Mouse (Mus musculus) embryonic facial prominence, embryonic 15.5 days (tissue): Measurements from ENCODE around the gene Gfi1. TPM values are rescaled to one million over a fixed set of nuclear protein-coding genes. Genes with fewer than 3 reads are reported as not detected.

ENCODE experiments used
- ATAC-seq: fragments of 200-750 bp; cut with Nextera tagmentation; 2 replicates; pipeline ENCODE4 v1.8.0; 2017; ENCODE audit warnings: low read depth, moderate TSS enrichment; ENCODE audit not compliant: insufficient number of reproducible peaks, low FRiP score, low TSS enrichment
- H3K27ac ChIP-seq: fragments of 300-500 bp; sonication (generic); replicated peaks from 2 replicates; pipeline ENCODE4 v1.5.1; 2015; ENCODE audit warnings: mild to moderate bottlenecking, inconsistent platforms
- H3K27me3 ChIP-seq: fragments of 300-500 bp; sonication (generic); 2 replicates; pipeline ENCODE4 v1.6.1; 2015; ENCODE audit warnings: inconsistent platforms
- H3K36me3 ChIP-seq: fragments of 300-500 bp; sonication (generic); 2 replicates; pipeline ENCODE4 v1.6.1; 2015; ENCODE audit warnings: mild to moderate bottlenecking, inconsistent platforms
- H3K4me1 ChIP-seq: fragments of 300-500 bp; sonication (generic); 2 replicates; pipeline ENCODE4 v1.6.1; 2015; ENCODE audit warnings: inconsistent platforms
- H3K4me2 ChIP-seq: fragments of 300-500 bp; sonication (generic); replicated peaks from 2 replicates; pipeline ENCODE4 v1.6.1; 2015; ENCODE audit warnings: mild to moderate bottlenecking, inconsistent platforms
- H3K4me3 ChIP-seq: fragments of 300-500 bp; sonication (generic); replicated peaks from 2 replicates; pipeline ENCODE4 v1.5.1; 2015; ENCODE audit warnings: mild to moderate bottlenecking, inconsistent platforms
- H3K9ac ChIP-seq: fragments of 300-500 bp; sonication (generic); 2 replicates; pipeline ENCODE4 v1.6.1; 2015; ENCODE audit warnings: inconsistent platforms
- H3K9me3 ChIP-seq: fragments of 300-500 bp; sonication (generic); replicated peaks from 2 replicates; pipeline ENCODE4 v1.6.1; 2016; ENCODE audit warnings: inconsistent platforms
- WGBS: fragments of 180-500 bp; shearing (Covaris S2); methylation state at CpG from one replicate; pipeline ENCODE4 v1.1.7; 2015; 5-methylcytosine and 5-hydroxymethylcytosine counted together
- polyA plus RNA-seq: library from polyadenylated mRNA; unstranded; fragments of >200 nt; fragmentation: Nextera tagmentation; extraction: Ambion mirVana; gene quantifications from 2 replicates; pipeline ENCODE4 v1.2.1, GENCODE M21; 2015

The Gfi1 gene
- 1.1 and 1.3 TPM in 2 replicates for polyA plus RNA-seq

GRCm38 (mm10) chr5:107725435-107726261 is at the start of gene Gfi1:
TSS of gene Gfi1 (minus strand) at chr5:107726036.
- peak within 1 kb of the TSS; percentile 46 for H3K4me2 ChIP-seq

DNA sequence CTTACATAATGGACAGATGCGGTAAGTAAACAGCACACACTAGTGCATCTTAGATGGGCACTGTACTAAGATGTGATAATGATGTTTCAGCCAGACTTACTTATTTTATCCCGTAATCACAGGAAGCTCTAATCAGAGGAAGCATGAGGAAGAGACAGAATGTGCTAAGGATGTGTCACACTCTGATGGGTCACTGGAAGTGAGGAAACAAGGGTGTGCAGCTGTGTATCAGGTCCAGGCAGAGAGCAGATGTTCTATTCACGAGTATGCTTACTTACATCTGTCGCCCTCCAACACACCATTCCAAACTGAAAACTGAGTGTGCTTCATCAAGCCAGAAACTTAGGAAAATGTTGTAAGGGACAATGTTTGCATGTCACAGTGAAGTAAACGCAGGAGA is 46.2 kb upstream of the Gfi1 start:
- Histone ChIP-seq H3K4me1 (no peaks in the 10 kb centered on the region), H3K9me3 (no peaks in the 10 kb centered on the region), H3K27ac (no peak overlapping the region), H3K4me2 (no peak overlapping the region), H3K9ac (no peak overlapping the region), H3K4me3 (no peak overlapping the region), H3K27me3 (no peaks in the 10 kb centered on the region), H3K36me3 (peaks cover 3% of the 10 kb centered on the region; the same call in 1 of the 2 replicates)
- 82% methylated on average over 5 of the region's 5 CpGs for WGBS
- no peak for ATAC-seq

More at GRCm38 (mm10) chr5:107725435-107726261, at the start of gene Gfi1:
- H3K9me3 ChIP-seq: no peaks in the 10 kb centered on the region
- peaks cover 56% of the 10 kb centered on the region for H3K4me1 ChIP-seq
- ATAC-seq: no peak
- H3K4me3 ChIP-seq: peak within 1 kb of the TSS; percentile 33
- no peaks in the 10 kb centered on the region for H3K36me3 ChIP-seq
- no peak within 1 kb of the TSS for H3K9ac ChIP-seq
- WGBS: under 1% methylated on average over 41 of the region's 41 CpGs
- H3K27me3 ChIP-seq: peaks cover 88% of the 10 kb centered on the region
- no peak within 1 kb of the TSS for H3K27ac ChIP-seq

DNA sequence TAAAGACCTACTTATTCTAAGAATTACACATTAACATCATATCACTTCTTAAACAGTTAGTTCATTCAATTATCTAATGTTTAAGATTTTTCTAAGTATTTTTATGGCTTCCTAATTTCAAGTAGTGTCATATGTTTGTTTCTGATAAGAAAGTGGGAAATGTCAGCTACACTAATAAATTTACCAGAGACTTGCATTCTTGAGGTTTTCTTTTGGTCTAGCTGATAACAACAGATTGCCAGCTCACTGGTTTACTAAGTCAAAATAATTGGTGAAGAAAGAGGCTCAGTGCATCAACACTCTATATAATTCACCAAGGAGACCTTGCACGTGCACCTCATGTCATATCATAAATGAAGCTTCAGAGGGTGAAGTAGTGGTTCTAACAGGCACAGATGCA is 42.4 kb upstream of the Gfi1 start:
- no peaks in the 10 kb centered on the region for H3K9me3 ChIP-seq
- H3K27ac ChIP-seq: no peak overlapping the region
- no peak overlapping the region for H3K9ac ChIP-seq
- H3K4me2 ChIP-seq: no peak overlapping the region
- H3K4me3 ChIP-seq: no peak overlapping the region
- no peak for ATAC-seq
- H3K36me3 ChIP-seq: peaks cover 3% of the 10 kb centered on the region; the same call in 1 of the 2 replicates
- H3K27me3 ChIP-seq: no peaks in the 10 kb centered on the region
- H3K4me1 ChIP-seq: no peaks in the 10 kb centered on the region
- 97% methylated on average over 1 of the region's 1 CpGs for WGBS

DNA sequence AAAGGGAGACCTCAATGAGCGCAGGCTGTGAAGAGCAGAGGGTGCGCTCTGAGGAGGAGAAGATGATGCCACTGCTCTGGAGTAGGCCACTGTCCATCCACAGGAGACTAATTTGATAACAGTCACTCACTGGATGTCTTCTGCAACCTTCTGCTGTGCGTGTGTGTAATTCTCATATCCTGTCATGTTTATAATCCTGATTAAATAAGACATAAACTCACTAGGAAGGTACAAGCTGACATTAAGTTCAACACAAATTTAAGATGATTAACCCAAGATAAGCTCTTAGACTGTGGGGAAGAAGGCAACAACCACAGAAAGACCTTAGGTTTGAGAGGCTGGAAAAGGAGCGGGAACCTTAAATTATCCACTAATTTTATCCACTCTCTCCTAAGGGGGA is 40.1 kb upstream of the Gfi1 start:
- H3K4me3 ChIP-seq: no peak overlapping the region
- H3K36me3 ChIP-seq: peaks cover 3% of the 10 kb centered on the region; the same call in 1 of the 2 replicates
- no peaks in the 10 kb centered on the region for H3K27me3 ChIP-seq
- H3K4me1 ChIP-seq: no peaks in the 10 kb centered on the region
- H3K9me3 ChIP-seq: no peaks in the 10 kb centered on the region
- H3K9ac ChIP-seq: no peak overlapping the region
- H3K4me2 ChIP-seq: no peak overlapping the region
- WGBS: 94% methylated on average over 4 of the region's 4 CpGs
- no peak overlapping the region for H3K27ac ChIP-seq
- ATAC-seq: no peak

GRCm38 (mm10) chr5:107764486-107764885 is 38.6 kb upstream of the Gfi1 start:
- Histone ChIP-seq H3K9ac (no peak overlapping the region), H3K27ac (no peak overlapping the region), H3K4me2 (no peak overlapping the region), H3K4me1 (no peaks in the 10 kb centered on the region), H3K27me3 (no peaks in the 10 kb centered on the region), H3K9me3 (no peaks in the 10 kb centered on the region), H3K36me3 (peaks cover 3% of the 10 kb centered on the region; the same call in 1 of the 2 replicates), H3K4me3 (no peak overlapping the region)
- no peak for ATAC-seq
- WGBS: 70% methylated on average over 1 of the region's 1 CpGs

DNA sequence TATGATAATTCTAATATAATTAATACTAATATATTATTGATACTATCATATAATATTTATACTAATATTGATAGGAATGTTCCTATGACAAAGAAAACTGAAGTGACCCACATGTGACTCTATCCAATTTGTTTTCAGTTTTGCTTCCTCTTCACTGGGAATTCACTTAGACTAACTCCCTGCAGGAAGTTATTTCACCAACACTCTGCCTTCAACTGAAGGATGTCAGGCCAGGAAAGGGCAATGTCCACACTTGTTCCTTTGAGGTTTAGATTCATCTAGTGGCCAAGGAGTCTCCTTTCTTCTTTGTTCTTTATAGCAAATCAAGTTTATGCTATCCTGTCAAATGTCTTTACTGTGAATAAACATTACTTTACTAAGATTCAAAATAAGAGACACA is 37.8 kb upstream of the Gfi1 start:
- Histone ChIP-seq H3K27ac (no peak overlapping the region), H3K4me1 (no peaks in the 10 kb centered on the region), H3K9me3 (no peaks in the 10 kb centered on the region), H3K4me2 (no peak overlapping the region), H3K36me3 (peaks cover 3% of the 10 kb centered on the region; the same call in 1 of the 2 replicates), H3K27me3 (no peaks in the 10 kb centered on the region), H3K9ac (no peak overlapping the region), H3K4me3 (no peak overlapping the region)
- ATAC-seq: no peak

DNA sequence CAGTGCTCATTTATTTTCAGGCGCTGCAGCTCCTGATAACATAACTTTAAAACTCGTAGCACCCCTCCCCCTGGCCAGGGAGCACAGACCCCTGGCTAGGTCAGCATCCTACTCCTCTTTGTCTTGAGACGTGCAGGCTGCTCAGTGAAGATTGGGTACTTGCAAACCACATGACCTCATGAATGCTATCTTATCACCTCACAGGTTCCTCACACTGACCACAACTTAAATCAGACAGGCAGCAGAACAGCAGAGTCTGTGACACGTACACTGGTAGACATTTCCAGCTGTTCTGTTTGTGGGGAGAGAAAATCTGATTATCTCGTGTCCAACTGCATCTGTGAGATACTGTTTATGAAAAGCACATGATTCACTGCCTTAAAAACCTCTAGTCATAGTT is 33.3 kb upstream of the Gfi1 start:
- Histone ChIP-seq H3K27ac (no peak overlapping the region), H3K36me3 (peaks cover 4% of the 10 kb centered on the region), H3K27me3 (no peaks in the 10 kb centered on the region), H3K4me2 (no peak overlapping the region), H3K9ac (no peak overlapping the region), H3K9me3 (no peaks in the 10 kb centered on the region), H3K4me3 (no peak overlapping the region), H3K4me1 (no peaks in the 10 kb centered on the region)
- no peak for ATAC-seq
- WGBS: 67% methylated on average over 5 of the region's 5 CpGs

DNA sequence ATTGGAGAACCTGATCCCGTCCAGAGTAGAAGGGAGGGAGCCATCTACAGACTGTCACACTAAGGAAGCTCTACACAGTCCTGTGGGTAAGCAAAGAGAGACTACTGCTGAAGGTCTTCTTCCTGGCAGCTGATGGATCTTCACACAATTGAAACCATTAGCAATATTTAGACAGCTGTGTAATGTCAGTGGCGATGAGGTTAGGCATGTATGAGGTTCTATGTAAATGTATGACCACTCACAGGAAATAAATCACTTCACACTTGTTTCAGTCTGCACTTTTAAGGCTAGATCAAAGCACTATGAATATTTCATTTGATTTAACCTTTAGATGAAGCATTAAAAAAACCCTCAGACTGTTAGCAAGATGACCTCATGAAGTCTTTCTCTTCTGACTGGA is 30.2 kb upstream of the Gfi1 start:
- Histone ChIP-seq H3K4me3 (no peak overlapping the region), H3K4me2 (no peak overlapping the region), H3K27ac (no peak overlapping the region), H3K9me3 (no peaks in the 10 kb centered on the region), H3K4me1 (no peaks in the 10 kb centered on the region), H3K27me3 (no peaks in the 10 kb centered on the region), H3K36me3 (peaks cover 4% of the 10 kb centered on the region), H3K9ac (no peak overlapping the region)
- WGBS: 64% methylated on average over 2 of the region's 2 CpGs
- ATAC-seq: no peak

DNA sequence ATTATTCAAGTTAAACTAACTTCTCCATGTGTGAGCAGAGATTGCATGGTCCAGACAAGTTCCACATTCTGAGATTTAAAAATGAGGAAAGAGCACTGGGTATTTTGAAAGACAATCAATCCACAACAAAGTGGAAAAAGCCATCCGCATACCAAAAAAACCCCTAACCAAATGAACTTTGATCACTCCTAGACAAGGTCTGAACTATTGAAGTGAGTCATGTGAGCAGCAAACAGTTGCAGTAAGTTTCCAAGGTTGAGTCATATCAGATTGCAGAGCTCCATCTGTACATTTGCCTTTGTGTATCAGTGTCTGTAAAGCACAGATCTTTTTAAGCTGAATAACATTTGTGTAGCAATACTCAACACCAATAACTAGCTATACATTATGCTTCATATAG is 28.9 kb upstream of the Gfi1 start:
- H3K4me1 ChIP-seq: no peaks in the 10 kb centered on the region
- H3K27ac ChIP-seq: no peak overlapping the region
- no peak overlapping the region for H3K9ac ChIP-seq
- no peak overlapping the region for H3K4me3 ChIP-seq
- H3K27me3 ChIP-seq: no peaks in the 10 kb centered on the region
- no peak for ATAC-seq
- H3K9me3 ChIP-seq: no peaks in the 10 kb centered on the region
- H3K4me2 ChIP-seq: no peak overlapping the region
- H3K36me3 ChIP-seq: peaks cover 4% of the 10 kb centered on the region
- WGBS: 85% methylated on average over 1 of the region's 1 CpGs

DNA sequence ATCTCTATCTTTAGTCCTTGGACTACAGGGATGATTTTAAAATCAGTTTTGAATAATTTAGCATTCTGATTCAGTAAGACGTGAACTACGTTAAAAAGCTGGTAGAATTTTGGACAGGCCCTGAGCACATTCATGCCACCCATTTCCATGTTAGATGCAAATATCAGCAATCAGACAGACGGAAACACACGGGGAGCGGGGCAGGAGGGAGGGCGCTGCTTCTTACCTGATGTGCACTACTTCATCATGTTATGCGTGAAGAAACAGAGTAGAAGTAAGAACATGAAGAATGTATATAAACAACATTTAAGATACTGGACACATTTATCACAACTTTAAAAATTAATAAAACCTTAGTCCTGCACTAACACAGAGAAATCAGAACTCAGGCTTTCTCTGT is 27.8 kb upstream of the Gfi1 start:
- ATAC-seq: no peak
- no peak overlapping the region for H3K4me2 ChIP-seq
- H3K9me3 ChIP-seq: no peaks in the 10 kb centered on the region
- H3K27ac ChIP-seq: no peak overlapping the region
- no peaks in the 10 kb centered on the region for H3K27me3 ChIP-seq
- WGBS: 94% methylated on average over 7 of the region's 7 CpGs
- H3K36me3 ChIP-seq: peaks cover 4% of the 10 kb centered on the region
- no peaks in the 10 kb centered on the region for H3K4me1 ChIP-seq
- no peak overlapping the region for H3K9ac ChIP-seq
- H3K4me3 ChIP-seq: no peak overlapping the region

DNA sequence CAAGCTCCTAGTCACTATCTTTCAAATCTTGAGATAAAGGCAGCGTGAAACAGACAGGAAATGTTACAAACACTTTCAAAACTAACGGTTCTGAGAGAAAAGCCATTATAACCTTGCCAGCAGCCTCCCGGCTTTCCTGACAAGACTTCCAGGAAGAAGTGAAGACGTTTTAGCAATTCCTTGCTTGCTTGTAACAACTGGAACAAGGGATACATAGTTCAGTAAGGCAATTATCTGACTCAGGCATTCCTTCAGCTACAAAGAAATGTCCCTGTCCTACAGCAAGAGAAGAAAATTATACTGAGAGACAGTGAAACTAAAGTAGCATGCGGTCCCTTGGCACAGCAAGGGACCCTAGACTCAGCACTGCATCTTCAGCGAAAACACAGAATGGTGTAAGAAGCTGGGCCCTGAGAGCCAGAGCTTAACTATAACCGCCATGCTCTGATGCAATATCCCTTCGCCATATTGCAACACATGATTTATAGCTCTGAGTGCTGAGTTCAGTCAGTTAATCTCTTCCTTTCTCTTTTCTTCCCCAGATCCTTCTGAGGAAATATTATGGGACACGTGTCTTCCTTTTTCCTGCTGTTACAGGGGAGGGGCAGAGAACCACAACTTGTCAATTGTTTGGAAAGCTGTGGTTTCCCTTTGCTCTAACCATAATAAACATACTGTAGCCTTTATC is 23.5 kb upstream of the Gfi1 start:
- Histone ChIP-seq H3K9me3 (no peaks in the 10 kb centered on the region), H3K36me3 (no peaks in the 10 kb centered on the region), H3K4me3 (no peak overlapping the region), H3K4me2 (no peak overlapping the region), H3K9ac (no peak overlapping the region), H3K27me3 (no peaks in the 10 kb centered on the region), H3K27ac (no peak overlapping the region), H3K4me1 (no peaks in the 10 kb centered on the region)
- ATAC-seq: no peak
- 65% methylated on average over 9 of the region's 9 CpGs for WGBS
